Mouse (Mus musculus) midbrain, embryonic 11.5 days (tissue): Measurements from ENCODE around the gene Siah3. TPM values are rescaled to one million over a fixed set of nuclear protein-coding genes. Genes with fewer than 3 reads are reported as not detected.

Source experiments
- ATAC-seq: fragments of 200-750 bp; cut with Nextera tagmentation; 2 replicates; pipeline ENCODE4 v1.8.0; 2017; ENCODE audit warnings: moderate TSS enrichment, moderate library complexity; ENCODE audit not compliant: low FRiP score
- DNase-seq: peaks from one replicate; pipeline ENCODE4 v3.0.0; 2015; ENCODE audit warnings: low spot score; ENCODE audit errors: missing footprints
- H3K27ac ChIP-seq: fragments of 300-500 bp; sonication (generic); 2 replicates; pipeline ENCODE4 v1.5.1; 2014; ENCODE audit warnings: low read depth, low read length
- H3K27me3 ChIP-seq: fragments of 300-500 bp; sonication (generic); 2 replicates; pipeline ENCODE4 v1.6.1; 2014; ENCODE audit warnings: mild to moderate bottlenecking, low read length, moderate library complexity, mixed read lengths; ENCODE audit not compliant: control insufficient read depth, insufficient read depth
- H3K36me3 ChIP-seq: fragments of 300-500 bp; sonication (generic); 2 replicates; pipeline ENCODE4 v1.6.1; 2014; ENCODE audit warnings: mild to moderate bottlenecking, low read length, moderate library complexity, mixed read lengths; ENCODE audit not compliant: control insufficient read depth, insufficient read depth
- H3K4me1 ChIP-seq: fragments of 300-500 bp; sonication (generic); 2 replicates; pipeline ENCODE4 v1.6.1; 2014; ENCODE audit warnings: low read length; ENCODE audit not compliant: control insufficient read depth, insufficient read depth
- H3K4me2 ChIP-seq: fragments of 300-500 bp; sonication (generic); 2 replicates; pipeline ENCODE4 v1.6.1; 2014; ENCODE audit warnings: mild to moderate bottlenecking, moderate library complexity
- H3K4me3 ChIP-seq: fragments of 300-500 bp; sonication (generic); 2 replicates; pipeline ENCODE4 v1.5.1; 2014; ENCODE audit warnings: low read depth, low read length
- H3K9ac ChIP-seq: fragments of 300-500 bp; sonication (generic); 2 replicates; pipeline ENCODE4 v1.6.1; 2014; ENCODE audit warnings: low read length
- H3K9me3 ChIP-seq: fragments of 300-500 bp; sonication (generic); 2 replicates; pipeline ENCODE4 v1.6.1; 2016; ENCODE audit warnings: low read length; ENCODE audit not compliant: control insufficient read depth
- WGBS: fragments of 180-500 bp; shearing (Covaris S2); extraction: QIAGEN DNeasy Blood & Tissue Kit; methylation state at CpG from one replicate; pipeline ENCODE4 v1.1.7; 2014; 5-methylcytosine and 5-hydroxymethylcytosine counted together
- polyA plus RNA-seq: library from polyadenylated mRNA; unstranded; fragments of >200 nt; fragmentation: Nextera tagmentation; extraction: Ambion mirVana; gene quantifications from 2 replicates; pipeline ENCODE4 v1.2.1, GENCODE M21; 2014

The Siah3 gene
- polyA plus RNA-seq, 1 experiment from 2014 or later, result 1.4 TPM

GRCm38 (mm10) chr14:75524648-75525047 lies 68.9 kb downstream of the Siah3 start:
- H3K4me1 ChIP-seq, result no peaks in the 10 kb centered on the region
- no peaks in the 10 kb centered on the region for H3K9me3 ChIP-seq
- H3K9ac ChIP-seq, result no peak overlapping the region

GRCm38 (mm10) chr14:75525376-75526145 lies 69.8 kb downstream of the Siah3 start:
- H3K27me3 ChIP-seq, result no peaks in the 10 kb centered on the region
- H3K4me3 ChIP-seq, result no peak overlapping the region
- H3K4me2 ChIP-seq, result no peak overlapping the region
- ATAC-seq, result no peak
- H3K4me1 ChIP-seq, result no peaks in the 10 kb centered on the region
- H3K27ac ChIP-seq, result no peak overlapping the region
- no peak overlapping the region for H3K9ac ChIP-seq
- WGBS, result 92% methylated on average over 29 of the region's 29 CpGs
- peak; percentile 60 for DNase-seq
- no peaks in the 10 kb centered on the region for H3K9me3 ChIP-seq
- H3K36me3 ChIP-seq, result no peaks in the 10 kb centered on the region

More at GRCm38 (mm10) chr14:75524648-75525047, 68.9 kb downstream of the Siah3 start:
- Histone ChIP-seq H3K27me3 (no peaks in the 10 kb centered on the region), H3K4me3 (no peak overlapping the region), H3K36me3 (no peaks in the 10 kb centered on the region), H3K27ac (no peak overlapping the region), H3K4me2 (no peak overlapping the region)
- DNase-seq (no peak), ATAC-seq (no peak)
- WGBS, result 94% methylated on average over 2 of the region's 2 CpGs

- Histone ChIP-seq H3K9ac (no peak overlapping the region), H3K4me3 (no peak overlapping the region), H3K27ac (no peak overlapping the region), H3K4me2 (no peak overlapping the region), H3K4me1 (peaks cover 12% of the 10 kb centered on the region), H3K36me3 (no peaks in the 10 kb centered on the region), H3K27me3 (no peaks in the 10 kb centered on the region), H3K9me3 (no peaks in the 10 kb centered on the region)
- no peak for ATAC-seq
- peak; percentile 76 for DNase-seq
- 79% methylated on average over 10 of the region's 10 CpGs for WGBS
Observed at GRCm38 (mm10) chr14:75527464-75528190, 71.8 kb downstream of the Siah3 start.

- no peak overlapping the region for H3K4me3 ChIP-seq
- H3K9me3 ChIP-seq, result no peaks in the 10 kb centered on the region
- DNase-seq, result peak; percentile 81
- no peak overlapping the region for H3K27ac ChIP-seq
- H3K4me2 ChIP-seq, result no peak overlapping the region
- H3K36me3 ChIP-seq, result no peaks in the 10 kb centered on the region
- H3K9ac ChIP-seq, result no peak overlapping the region
- no peak for ATAC-seq
- H3K27me3 ChIP-seq, result no peaks in the 10 kb centered on the region
- 74% methylated on average over 7 of the region's 7 CpGs for WGBS
- H3K4me1 ChIP-seq, result peaks cover 15% of the 10 kb centered on the region
Observed at GRCm38 (mm10) chr14:75530815-75531353, 75.1 kb downstream of the Siah3 start.

GRCm38 (mm10) chr14:75539205-75539604 lies 83.4 kb downstream of the Siah3 start:
- Histone ChIP-seq H3K36me3 (no peaks in the 10 kb centered on the region), H3K9ac (no peak overlapping the region), H3K27me3 (no peaks in the 10 kb centered on the region), H3K27ac (no peak overlapping the region), H3K4me3 (no peak overlapping the region), H3K4me1 (peaks cover 23% of the 10 kb centered on the region), H3K9me3 (no peaks in the 10 kb centered on the region), H3K4me2 (no peak overlapping the region)
- ATAC-seq (no peak), DNase-seq (no peak)
- 49% methylated on average over 2 of the region's 2 CpGs for WGBS

- H3K27ac ChIP-seq, result peak overlapping the region; percentile 40
- H3K9me3 ChIP-seq, result no peaks in the 10 kb centered on the region
- no peaks in the 10 kb centered on the region for H3K36me3 ChIP-seq
- 70% methylated on average over 17 of the region's 17 CpGs for WGBS
- H3K4me2 ChIP-seq, result no peak overlapping the region
- peak; percentile 61 for ATAC-seq
- DNase-seq, result peak; percentile 75
- H3K4me3 ChIP-seq, result no peak overlapping the region
- no peak overlapping the region for H3K9ac ChIP-seq
- no peaks in the 10 kb centered on the region for H3K27me3 ChIP-seq
- H3K4me1 ChIP-seq, result peaks cover 23% of the 10 kb centered on the region
Observed at GRCm38 (mm10) chr14:75540216-75540995, 84.6 kb downstream of the Siah3 start.

GRCm38 (mm10) chr14:75540996-75541350 lies 85.2 kb downstream of the Siah3 start:
- H3K4me1 ChIP-seq, result peaks cover 23% of the 10 kb centered on the region
- DNase-seq, result peak; percentile 96
- ATAC-seq, result peak; percentile 83
- no peak overlapping the region for H3K4me2 ChIP-seq
- H3K27ac ChIP-seq, result peak overlapping the region; percentile 40; the same call in 1 of the 2 replicates
- no peaks in the 10 kb centered on the region for H3K27me3 ChIP-seq
- H3K9me3 ChIP-seq, result no peaks in the 10 kb centered on the region
- H3K9ac ChIP-seq, result no peak overlapping the region
- no peak overlapping the region for H3K4me3 ChIP-seq
- H3K36me3 ChIP-seq, result no peaks in the 10 kb centered on the region
- WGBS, result 11% methylated on average over 5 of the region's 5 CpGs

- no peaks in the 10 kb centered on the region for H3K36me3 ChIP-seq
- no peak overlapping the region for H3K4me2 ChIP-seq
- ATAC-seq (peak; percentile 31; the same call in 1 of the 2 replicates), DNase-seq (peak; percentile 91)
- H3K9me3 ChIP-seq, result no peaks in the 10 kb centered on the region
- 7% methylated on average over 8 of the region's 8 CpGs for WGBS
- peaks cover 23% of the 10 kb centered on the region for H3K4me1 ChIP-seq
- no peak overlapping the region for H3K4me3 ChIP-seq
- peak overlapping the region; percentile 22; the same call in 1 of the 2 replicates for H3K27ac ChIP-seq
- no peaks in the 10 kb centered on the region for H3K27me3 ChIP-seq
- H3K9ac ChIP-seq, result no peak overlapping the region
Observed at GRCm38 (mm10) chr14:75541731-75542130, 85.9 kb downstream of the Siah3 start.
